Mouse (Mus musculus) mesoderm, embryonic 11.5 days (tissue): ENCODE data around the gene Padi1.

Experiments used
- DNase-seq: peaks from one replicate; pipeline ENCODE4 v3.0.0-alpha.2; 2012; ENCODE audit warnings: low read depth, low spot score

Padi1 gene

GRCm38 (mm10) chr4:140862036-140862650 lies 16.6 kb upstream of the Padi1 start:
- DNase-seq, result no peak

- DNase-seq, result no peak
Measured at GRCm38 (mm10) chr4:140860767-140861147, 15.2 kb upstream of the Padi1 start.

GRCm38 (mm10) chr4:140860125-140860766 lies 14.7 kb upstream of the Padi1 start:
- DNase-seq, result no peak

- no peak for DNase-seq
Measured at GRCm38 (mm10) chr4:140859291-140859690, 13.7 kb upstream of the Padi1 start.

GRCm38 (mm10) chr4:140857813-140858212 lies 12.2 kb upstream of the Padi1 start:
- DNase-seq, result no peak

- no peak for DNase-seq
Measured at GRCm38 (mm10) chr4:140857041-140857440, 11.5 kb upstream of the Padi1 start.

- DNase-seq, result no peak
Measured at GRCm38 (mm10) chr4:140855151-140855550, 9.6 kb upstream of the Padi1 start.

GRCm38 (mm10) chr4:140854455-140854864 lies 8.9 kb upstream of the Padi1 start:
- DNase-seq, result no peak

GRCm38 (mm10) chr4:140853626-140854025 lies 8.0 kb upstream of the Padi1 start:
- no peak for DNase-seq

- DNase-seq, result no peak
Measured at GRCm38 (mm10) chr4:140849310-140849709, 3.7 kb upstream of the Padi1 start.

GRCm38 (mm10) chr4:140844991-140845390 lies 587 bp downstream of the Padi1 start:
- DNase-seq, result no peak

- no peak for DNase-seq
Measured at GRCm38 (mm10) chr4:140843670-140844280, 1.8 kb downstream of the Padi1 start.

- DNase-seq, result no peak
Measured at GRCm38 (mm10) chr4:140842909-140843308, 2.7 kb downstream of the Padi1 start.

- peak; percentile 41 for DNase-seq
Measured at GRCm38 (mm10) chr4:140837879-140838278, 7.7 kb downstream of the Padi1 start.

GRCm38 (mm10) chr4:140836208-140836866 lies 9.2 kb downstream of the Padi1 start:
- no peak for DNase-seq

- no peak for DNase-seq
Measured at GRCm38 (mm10) chr4:140835682-140836081, 9.9 kb downstream of the Padi1 start.

- DNase-seq, result no peak
Measured at GRCm38 (mm10) chr4:140834327-140834934, 11.1 kb downstream of the Padi1 start.

GRCm38 (mm10) chr4:140832821-140833220 lies 12.8 kb downstream of the Padi1 start:
- no peak for DNase-seq

GRCm38 (mm10) chr4:140831808-140832207 lies 13.8 kb downstream of the Padi1 start:
- no peak for DNase-seq

GRCm38 (mm10) chr4:140827237-140827636 lies 18.3 kb downstream of the Padi1 start:
- DNase-seq, result no peak

- DNase-seq, result no peak
Measured at GRCm38 (mm10) chr4:140825942-140826341, 19.6 kb downstream of the Padi1 start.

- DNase-seq, result peak; percentile 57
Measured at GRCm38 (mm10) chr4:140821988-140822387, 23.6 kb downstream of the Padi1 start.
